Mouse (Mus musculus): ENCODE measurements around the gene Slc25a34. TPM values are rescaled to one million over a fixed set of nuclear protein-coding genes. Genes with fewer than 3 reads are reported as not detected.
A peak's percentile ranks its signal among the peaks of the same experiment; 100 is the strongest.

The Slc25a34 gene
- total RNA-seq, 2 experiments from 2014 or later: 160 to 170 TPM

- intact Hi-C loops (cut with DNase I): loop anchor here (2.0 to 10.0 kb wide), 4 partner anchors 173 to 977 kb away; partner anchors contain the start of genes Casp9 and Dnajc16
- DNase-seq: no peak
Observed at GRCm38 (mm10) chr4:141619299-141619883, 4.2 kb downstream of the Slc25a34 start.

- intact Hi-C loops (cut with DNase I): loop anchor here (2.0 to 10.0 kb wide), 4 partner anchors 174 to 976 kb away; partner anchors contain the start of genes Casp9 and Dnajc16
Observed at GRCm38 (mm10) chr4:141618565-141619243, 4.9 kb downstream of the Slc25a34 start, which contains the start of gene Tmem82. Gene Tmem82, minus strand, starts transcription at chr4:141618633.

GRCm38 (mm10) chr4:141617863-141618564, 5.6 kb downstream of the Slc25a34 start:
- intact Hi-C loops (cut with DNase I): loop anchor here (2.0 to 10.0 kb wide), 4 partner anchors 174 to 976 kb away; partner anchors contain the start of genes Casp9 and Dnajc16
- DNase-seq: no peak

More at GRCm38 (mm10) chr4:141618565-141619243, 4.9 kb downstream of the Slc25a34 start, which contains the start of gene Tmem82:
- DNase-seq: peak; percentile 66 to 77

- peak; percentile 76 to 77 for DNase-seq
- intact Hi-C loops (cut with DNase I): loop anchor here (5.0 to 10.0 kb wide), 3 partner anchors 175 to 975 kb away; partner anchors contain the start of genes Casp9 and Dnajc16
Observed at GRCm38 (mm10) chr4:141617299-141617698, 6.3 kb downstream of the Slc25a34 start.

- DNase-seq: no peak
- intact Hi-C loops (cut with DNase I): loop anchor here (5.0 to 10.0 kb wide), 3 partner anchors 175 to 975 kb away; partner anchors contain the start of genes Casp9 and Dnajc16
Observed at GRCm38 (mm10) chr4:141616811-141617210, 6.8 kb downstream of the Slc25a34 start.

- no peak for DNase-seq
- intact Hi-C loops (cut with DNase I): loop anchor here (5.0 to 10.0 kb wide), 3 partner anchors 177 to 973 kb away; partner anchors contain the start of genes Casp9 and Dnajc16
Observed at GRCm38 (mm10) chr4:141614946-141615345, 8.7 kb downstream of the Slc25a34 start.

GRCm38 (mm10) chr4:141609538-141609937, 14.1 kb downstream of the Slc25a34 start:
- intact Hi-C loops (cut with DNase I): no loop called here
- DNase-seq: peak; percentile 59 to 67

GRCm38 (mm10) chr4:141605861-141606260, 17.8 kb downstream of the Slc25a34 start, which contains the start of gene Fblim1:
Gene Fblim1, minus strand, starts transcription at chr4:141606096.
- DNase-seq: peak; percentile 44 to 51
- intact Hi-C loops (cut with DNase I): no loop called here

GRCm38 (mm10) chr4:141605421-141605820, 18.2 kb downstream of the Slc25a34 start:
- intact Hi-C loops (cut with DNase I): no loop called here
- no peak for DNase-seq

GRCm38 (mm10) chr4:141604493-141604892, 19.1 kb downstream of the Slc25a34 start:
- peak in 1 of 2 experiments; percentile 45 for DNase-seq
- intact Hi-C loops (cut with DNase I): no loop called here

- no peak for DNase-seq
- intact Hi-C loops (cut with DNase I): no loop called here
Observed at GRCm38 (mm10) chr4:141603921-141604320, 19.7 kb downstream of the Slc25a34 start.

GRCm38 (mm10) chr4:141602523-141603223, 20.9 kb downstream of the Slc25a34 start:
- DNase-seq: peak in 1 of 2 experiments; percentile 33
- intact Hi-C loops (cut with DNase I): no loop called here

- peak; percentile 45 to 53 for DNase-seq
- intact Hi-C loops (cut with DNase I): no loop called here
Observed at GRCm38 (mm10) chr4:141601148-141601862, 22.3 kb downstream of the Slc25a34 start.

GRCm38 (mm10) chr4:141600364-141600763, 23.3 kb downstream of the Slc25a34 start:
- intact Hi-C loops (cut with DNase I): no loop called here
- DNase-seq: no peak

GRCm38 (mm10) chr4:141599251-141600141, 24.1 kb downstream of the Slc25a34 start:
- DNase-seq: peak; percentile 50 to 55
- intact Hi-C loops (cut with DNase I): no loop called here

GRCm38 (mm10) chr4:141598894-141599250, 24.7 kb downstream of the Slc25a34 start:
- no peak for DNase-seq
- intact Hi-C loops (cut with DNase I): no loop called here

GRCm38 (mm10) chr4:141598199-141598893, 25.3 kb downstream of the Slc25a34 start:
- peak; percentile 42 to 59 for DNase-seq
- intact Hi-C loops (cut with DNase I): no loop called here

Data from heart, postnatal 36 days (tissue).